21 mouse cellular contexts compared by ENCODE assay signal in genomic region chr6:43504609-43505230, GRCm38 (mm10).
A peak's percentile ranks its signal among the peaks of the same experiment; 100 is the strongest.
DNase-seq lines count a peak whose midpoint lies in the region; ATAC-seq and TF ChIP-seq lines count a peak whose summit lies in the region.
"Had no signal": no experiment of that assay in that cellular context is flagged by ENCODE, and none has a peak within 500 bp of the region (broad histone marks: within the 10 kb centered on the region; RNA-seq: fewer than 3 reads in every experiment).

No protein-coding gene starts in this region.

- no peaks in the 10 kb centered on the region for H3K27me3 ChIP-seq in lung, embryonic 14.5 days (ENCODE audit: insufficient read depth, low read length)
- H3K27me3 ChIP-seq in lung, embryonic 15.5 days, result no peaks in the 10 kb centered on the region
- H3K27me3 ChIP-seq in lung, embryonic 16.5 days (ENCODE audit: control insufficient read depth, insufficient read depth, low read depth, low read length), result no peaks in the 10 kb centered on the region
- H3K27me3 ChIP-seq: CH12.LX, Patski had no signal

- H3K4me3 ChIP-seq in lung, embryonic 14.5 days (ENCODE audit: low read depth, low read length), result no peak overlapping the region
- no peak overlapping the region for H3K4me3 ChIP-seq in lung, embryonic 15.5 days
- no peak overlapping the region for H3K4me3 ChIP-seq in lung, embryonic 16.5 days (ENCODE audit: low read length)

- no peak for TF ChIP-seq CTCF in lung, embryonic 14.5 days (IDR thresholded peaks at IDR 0.05; ENCODE audit: low read depth)

- 50% methylated on average over 5 of the region's 5 CpGs for WGBS in lung, embryonic 14.5 days
- WGBS in lung, embryonic 15.5 days, result 32% methylated on average over 5 of the region's 5 CpGs
- WGBS in lung, embryonic 16.5 days, result 48% methylated on average over 5 of the region's 5 CpGs

- H3K9ac ChIP-seq in lung, embryonic 14.5 days, result no peak overlapping the region
- H3K9ac ChIP-seq in lung, embryonic 15.5 days, result no peak overlapping the region
- no peak overlapping the region for H3K9ac ChIP-seq in lung, embryonic 16.5 days (ENCODE audit: low read length)

- no peaks in the 10 kb centered on the region for H3K36me3 ChIP-seq in lung, embryonic 14.5 days (ENCODE audit: insufficient read depth)
- no peaks in the 10 kb centered on the region for H3K36me3 ChIP-seq in lung, embryonic 15.5 days
- no peaks in the 10 kb centered on the region for H3K36me3 ChIP-seq in lung, embryonic 16.5 days (ENCODE audit: control insufficient read depth, insufficient read depth, low read length)
- H3K36me3 ChIP-seq: G1E had no signal

- H3K4me1 ChIP-seq in lung, embryonic 14.5 days (ENCODE audit: insufficient read depth), result no peaks in the 10 kb centered on the region
- no peaks in the 10 kb centered on the region for H3K4me1 ChIP-seq in lung, embryonic 15.5 days
- H3K4me1 ChIP-seq in lung, embryonic 16.5 days (replicated peaks; ENCODE audit: control insufficient read depth, insufficient read depth, low read length), result no peaks in the 10 kb centered on the region

- no peak overlapping the region for H3K4me2 ChIP-seq in lung, embryonic 14.5 days
- H3K4me2 ChIP-seq in lung, embryonic 15.5 days, result no peak overlapping the region
- no peak overlapping the region for H3K4me2 ChIP-seq in lung, embryonic 16.5 days (ENCODE audit: low read depth, low read length)

- peak; percentile 83 for ATAC-seq in lung, embryonic 14.5 days (ENCODE audit: insufficient read depth)
- peak; percentile 79; the same call in 1 of the 2 replicates for ATAC-seq in lung, embryonic 15.5 days (ENCODE audit: borderline replicate concordance, extremely low read depth, low FRiP score, low TSS enrichment)
- peak; percentile 83 for ATAC-seq in lung, embryonic 16.5 days (ENCODE audit: low read depth)
- ATAC-seq: activated CD4-positive, CD25-positive, alpha-beta regulatory T cell, adult 4 months; CD4-positive, CD25-positive, alpha-beta regulatory T cell, adult 4 months; Patski had no signal

- peak; percentile 46 for DNase-seq in lung, embryonic 14.5 days
- DNase-seq in lung, adult 18-20 months, result no peak
- DNase-seq in lung, postnatal 25 days (ENCODE audit: low spot score), result no peak
- no peak for DNase-seq in lung, postnatal 14 days
- DNase-seq: adrenal gland, adult 2 months; adrenal gland, adult 8-10 months; adrenal gland, postnatal 10 days; adrenal gland, postnatal 14 days; adrenal gland, postnatal 25 days; adrenal gland, postnatal 36 days; B cell, adult 2 months; cerebellum, adult 11 months; cerebellum, adult 11-12 months; cerebellum, adult 18-20 months had no signal

- H3K9me3 ChIP-seq in lung, embryonic 14.5 days (ENCODE audit: low read depth, low read length), result no peaks in the 10 kb centered on the region
- no peaks in the 10 kb centered on the region for H3K9me3 ChIP-seq in lung, embryonic 15.5 days
- no peaks in the 10 kb centered on the region for H3K9me3 ChIP-seq in lung, embryonic 16.5 days (ENCODE audit: control insufficient read depth, low read length)
- H3K9me3 ChIP-seq: G1E had no signal

- H3K27ac ChIP-seq in lung, embryonic 14.5 days (ENCODE audit: low read depth), result no peak overlapping the region
- no peak overlapping the region for H3K27ac ChIP-seq in lung, embryonic 15.5 days
- H3K27ac ChIP-seq in lung, embryonic 16.5 days (ENCODE audit: low read length), result peak overlapping the region; percentile 30; the same call in 1 of the 2 replicates
